Mouse (Mus musculus) hindbrain, embryonic 11.5 days (tissue): ENCODE results near the gene 5031439G07Rik. TPM values are rescaled to one million over a fixed set of nuclear protein-coding genes. Genes with fewer than 3 reads are reported as not detected.
"Not testable (repeated sequence)": the region's sequence is repeated elsewhere in the genome, so short reads cannot be mapped to it uniquely, and the experiment has no call there.

ENCODE experiments used
- ATAC-seq: fragments of 200-750 bp; cut with Nextera tagmentation; 2 replicates; pipeline ENCODE4 v1.8.0; 2017; ENCODE audit warnings: mild to moderate bottlenecking, moderate TSS enrichment, moderate library complexity; ENCODE audit not compliant: low FRiP score
- DNase-seq: peaks from one replicate; pipeline ENCODE4 v3.0.0-alpha.2; 2015; ENCODE audit warnings: low spot score
- H3K27ac ChIP-seq: fragments of 300-500 bp; sonication (generic); 2 replicates; pipeline ENCODE4 v1.5.1; 2014; ENCODE audit warnings: mild to moderate bottlenecking, low read depth, low read length
- H3K27me3 ChIP-seq: fragments of 300-500 bp; sonication (generic); 2 replicates; pipeline ENCODE4 v1.6.1; 2014; ENCODE audit warnings: mild to moderate bottlenecking, low read length, moderate library complexity, mixed read lengths; ENCODE audit not compliant: control insufficient read depth, insufficient read depth
- H3K36me3 ChIP-seq: fragments of 300-500 bp; sonication (generic); 2 replicates; pipeline ENCODE4 v1.6.1; 2014; ENCODE audit warnings: mild to moderate bottlenecking, low read length, moderate library complexity, mixed read lengths; ENCODE audit not compliant: control insufficient read depth, insufficient read depth
- H3K4me1 ChIP-seq: fragments of 300-500 bp; sonication (generic); replicated peaks from 2 replicates; pipeline ENCODE4 v1.6.1; 2014; ENCODE audit warnings: low read length, mixed read lengths; ENCODE audit not compliant: control insufficient read depth, insufficient read depth
- H3K4me2 ChIP-seq: fragments of 300-500 bp; sonication (generic); replicated peaks from 2 replicates; pipeline ENCODE4 v1.6.1; 2014; ENCODE audit warnings: mild to moderate bottlenecking, low read depth, low read length
- H3K4me3 ChIP-seq: fragments of 300-500 bp; sonication (generic); 2 replicates; pipeline ENCODE4 v1.5.1; 2014; ENCODE audit warnings: low read depth, low read length
- H3K9ac ChIP-seq: fragments of 300-500 bp; sonication (generic); 2 replicates; pipeline ENCODE4 v1.6.1; 2014; ENCODE audit warnings: low read depth, low read length
- H3K9me3 ChIP-seq: fragments of 300-500 bp; sonication (generic); 2 replicates; pipeline ENCODE4 v1.6.1; 2016; ENCODE audit warnings: low read length; ENCODE audit not compliant: control insufficient read depth
- WGBS: fragments of 180-500 bp; shearing (Covaris S2); extraction: QIAGEN DNeasy Blood & Tissue Kit; methylation state at CpG from one replicate; pipeline ENCODE4 v1.1.7; 2014; 5-methylcytosine and 5-hydroxymethylcytosine counted together
- polyA plus RNA-seq: library from polyadenylated mRNA; unstranded; fragments of >200 nt; fragmentation: Nextera tagmentation; extraction: Ambion mirVana; gene quantifications from 2 replicates; pipeline ENCODE4 v1.2.1, GENCODE M21; 2014

Gene 5031439G07Rik
- polyA plus RNA-seq = 11.8 and 12.9 TPM in 2 replicates

GRCm38 (mm10) chr15:84987874-84988825, at the start of gene 5031439G07Rik:
TSS of gene 5031439G07Rik (minus strand) at chr15:84988551.
- WGBS = 1% methylated on average over 58 of the region's 59 CpGs
- no peaks in the 10 kb centered on the region for H3K9me3 ChIP-seq
- peak within 1 kb of the TSS; percentile 94 for H3K9ac ChIP-seq
- ATAC-seq = peak; percentile 93
- DNase-seq = peak; percentile 96
- H3K4me3 ChIP-seq = peak within 1 kb of the TSS; percentile 82
- H3K4me2 ChIP-seq = peak within 1 kb of the TSS; percentile 76
- no peaks in the 10 kb centered on the region for H3K36me3 ChIP-seq
- no peaks in the 10 kb centered on the region for H3K27me3 ChIP-seq
- H3K4me1 ChIP-seq = no peaks in the 10 kb centered on the region; the same call in 1 of the 2 replicates
- peak within 1 kb of the TSS; percentile 62 for H3K27ac ChIP-seq

GRCm38 (mm10) chr15:85037343-85037690, 49.0 kb upstream of the 5031439G07Rik start:
- Histone ChIP-seq H3K27me3 (peaks cover 3% of the 10 kb centered on the region; the same call in 1 of the 2 replicates), H3K9me3 (no peaks in the 10 kb centered on the region), H3K4me3 (peak overlapping the region; percentile 55), H3K9ac (peak overlapping the region; percentile 69), H3K36me3 (no peaks in the 10 kb centered on the region), H3K27ac (no peak overlapping the region), H3K4me2 (peak overlapping the region; percentile 81), H3K4me1 (no peaks in the 10 kb centered on the region)
- no peak for ATAC-seq
- 9% methylated on average over 8 of the region's 8 CpGs for WGBS
- DNase-seq = no peak

- Histone ChIP-seq H3K4me3 (peak overlapping the region; percentile 55), H3K4me1 (no peaks in the 10 kb centered on the region), H3K36me3 (no peaks in the 10 kb centered on the region), H3K27ac (no peak overlapping the region), H3K9ac (peak overlapping the region; percentile 69), H3K9me3 (no peaks in the 10 kb centered on the region), H3K27me3 (peaks cover 3% of the 10 kb centered on the region; the same call in 1 of the 2 replicates), H3K4me2 (peak overlapping the region; percentile 81)
- WGBS = under 1% methylated on average over 64 of the region's 75 CpGs
- DNase-seq (peak; percentile 99), ATAC-seq (peak; percentile 95)
Measured at GRCm38 (mm10) chr15:85036566-85037342, 48.4 kb upstream of the 5031439G07Rik start.

- H3K4me3 ChIP-seq, H3K9me3 ChIP-seq, H3K4me2 ChIP-seq, H3K9ac ChIP-seq, DNase-seq, H3K27ac ChIP-seq, ATAC-seq, H3K4me1 ChIP-seq, H3K36me3 ChIP-seq, H3K27me3 ChIP-seq: not testable (repeated sequence)
- WGBS = 51% methylated on average over 7 of the region's 7 CpGs
Measured at GRCm38 (mm10) chr15:85033916-85034315, 45.6 kb upstream of the 5031439G07Rik start.

GRCm38 (mm10) chr15:85031866-85032265, 43.5 kb upstream of the 5031439G07Rik start:
- Histone ChIP-seq H3K27me3 (peaks cover 3% of the 10 kb centered on the region; the same call in 1 of the 2 replicates), H3K4me3 (no peak overlapping the region), H3K36me3 (no peaks in the 10 kb centered on the region), H3K27ac (no peak overlapping the region), H3K9ac (no peak overlapping the region), H3K4me2 (no peak overlapping the region), H3K4me1 (no peaks in the 10 kb centered on the region), H3K9me3 (no peaks in the 10 kb centered on the region)
- ATAC-seq (no peak), DNase-seq (no peak)
- WGBS = 97% methylated on average over 3 of the region's 3 CpGs

- H3K27me3 ChIP-seq, DNase-seq, H3K4me3 ChIP-seq, H3K27ac ChIP-seq, H3K36me3 ChIP-seq, H3K9me3 ChIP-seq, H3K4me1 ChIP-seq, ATAC-seq, H3K9ac ChIP-seq, H3K4me2 ChIP-seq: not testable (repeated sequence)
- 86% methylated on average over 1 of the region's 1 CpGs for WGBS
Measured at GRCm38 (mm10) chr15:85030643-85031042, 42.3 kb upstream of the 5031439G07Rik start.

- 52% methylated on average over 1 of the region's 1 CpGs for WGBS
Measured at GRCm38 (mm10) chr15:85028648-85029047, 40.3 kb upstream of the 5031439G07Rik start, which contains the start of gene Fam118a. TSS of gene Fam118a (plus strand) at chr15:85028948.

GRCm38 (mm10) chr15:85027740-85028139, 39.4 kb upstream of the 5031439G07Rik start:
- Histone ChIP-seq H3K9me3 (no peaks in the 10 kb centered on the region), H3K4me1 (no peaks in the 10 kb centered on the region), H3K36me3 (no peaks in the 10 kb centered on the region), H3K27me3 (no peaks in the 10 kb centered on the region), H3K4me3 (no peak overlapping the region), H3K9ac (no peak overlapping the region), H3K4me2 (no peak overlapping the region), H3K27ac (no peak overlapping the region)
- no peak for DNase-seq
- no peak for ATAC-seq
- WGBS = 50% methylated on average over 4 of the region's 4 CpGs

More at GRCm38 (mm10) chr15:85028648-85029047, 40.3 kb upstream of the 5031439G07Rik start, which contains the start of gene Fam118a:
- not testable (repeated sequence) for H3K27ac ChIP-seq, H3K27me3 ChIP-seq, H3K9me3 ChIP-seq, H3K4me2 ChIP-seq, ATAC-seq, H3K4me1 ChIP-seq, H3K4me3 ChIP-seq, H3K9ac ChIP-seq, H3K36me3 ChIP-seq, DNase-seq
